Mouse (Mus musculus) liver, postnatal 0 days (tissue): ENCODE data around the gene Fibin. TPM values are rescaled to one million over a fixed set of nuclear protein-coding genes. Genes with fewer than 3 reads are reported as not detected.
A peak's percentile ranks its signal among the peaks of the same experiment; 100 is the strongest.

Experiments used
- ATAC-seq: fragments of 200-750 bp; cut with Nextera tagmentation; 2 replicates; pipeline ENCODE4 v1.8.0; 2017; ENCODE audit warnings: mild to moderate bottlenecking, moderate library complexity
- DNase-seq: peaks from one replicate; pipeline ENCODE4 v3.0.0-alpha.2; 2016
- H3K27ac ChIP-seq: fragments of 300-500 bp; sonication (generic); 2 replicates; pipeline ENCODE4 v1.5.1; 2014; ENCODE audit warnings: antibody characterized with exemption, moderate library complexity, mild to moderate bottlenecking, low read depth
- H3K27me3 ChIP-seq: fragments of 300-500 bp; sonication (generic); 2 replicates; pipeline ENCODE4 v1.6.1; 2014; ENCODE audit warnings: low read length, control low read depth, mixed read lengths; ENCODE audit not compliant: insufficient read depth
- H3K36me3 ChIP-seq: fragments of 300-500 bp; sonication (generic); replicated peaks from 2 replicates; pipeline ENCODE4 v1.6.1; 2014; ENCODE audit warnings: mild to moderate bottlenecking, control low read depth, low read length, moderate library complexity, mixed read lengths; ENCODE audit not compliant: insufficient read depth
- H3K4me1 ChIP-seq: fragments of 300-500 bp; sonication (generic); 2 replicates; pipeline ENCODE4 v1.6.1; 2014; ENCODE audit warnings: antibody characterized with exemption, mild to moderate bottlenecking, control low read depth; ENCODE audit not compliant: insufficient read depth
- H3K4me2 ChIP-seq: fragments of 300-500 bp; sonication (generic); 2 replicates; pipeline ENCODE4 v1.6.1; 2014; ENCODE audit warnings: low read depth, mild to moderate bottlenecking, low read length, moderate library complexity, mixed read lengths
- H3K4me3 ChIP-seq: fragments of 300-500 bp; sonication (generic); 2 replicates; pipeline ENCODE4 v1.5.1; 2014; ENCODE audit warnings: low read depth, low read length
- H3K9ac ChIP-seq: fragments of 300-500 bp; sonication (generic); replicated peaks from 2 replicates; pipeline ENCODE4 v1.6.1; 2014; ENCODE audit warnings: mild to moderate bottlenecking, moderate library complexity
- H3K9me3 ChIP-seq: fragments of 300-500 bp; sonication (generic); 2 replicates; pipeline ENCODE4 v1.6.1; 2016; ENCODE audit warnings: mild to moderate bottlenecking, control low read depth, low read length, mixed read lengths
- CTCF ChIP-seq: sonication (generic); IDR thresholded peaks from 2 replicates; pipeline ENCODE4 v1.5.1; 2016; ENCODE audit warnings: antibody characterized with exemption, low read depth
- EP300 ChIP-seq: IDR thresholded peaks from 2 replicates; pipeline ENCODE4 v1.6.1; 2016; ENCODE audit warnings: antibody characterized with exemption, low read depth, mild to moderate bottlenecking
- WGBS: fragments of 180-500 bp; shearing (Covaris S2); extraction: QIAGEN DNeasy Blood & Tissue Kit; methylation state at CpG from one replicate; pipeline ENCODE4 v1.1.7; 2014; ENCODE audit not compliant: insufficient replicate concordance; 5-methylcytosine and 5-hydroxymethylcytosine counted together
- polyA plus RNA-seq: library from polyadenylated mRNA; unstranded; fragments of >200 nt; fragmentation: Nextera tagmentation; extraction: Ambion mirVana; gene quantifications from 2 replicates; pipeline ENCODE4 v1.2.1, GENCODE M21; 2015

The Fibin gene
- polyA plus RNA-seq, result 0.36 and 0.64 TPM in 2 replicates

GRCm38 (mm10) chr2:110362432-110363283 lies at the start of gene Fibin:
Gene Fibin (minus strand): TSS chr2:110363183.
- H3K4me2 ChIP-seq, result peak within 1 kb of the TSS; percentile 68
- H3K9me3 ChIP-seq, result no peaks in the 10 kb centered on the region
- TF ChIP-seq CTCF (peak; percentile 28; the same call in 1 of the 2 replicates), EP300 (no peak)
- H3K9ac ChIP-seq, result peak within 1 kb of the TSS; percentile 16; the same call in 1 of the 2 replicates
- H3K27me3 ChIP-seq, result no peaks in the 10 kb centered on the region
- H3K4me3 ChIP-seq, result peak within 1 kb of the TSS; percentile 33
- H3K27ac ChIP-seq, result no peak within 1 kb of the TSS
- H3K36me3 ChIP-seq, result no peaks in the 10 kb centered on the region
- ATAC-seq, result peak; percentile 73
- H3K4me1 ChIP-seq, result no peaks in the 10 kb centered on the region
- 3% methylated on average over 33 of the region's 33 CpGs for WGBS
- DNase-seq, result peak; percentile 28

DNA sequence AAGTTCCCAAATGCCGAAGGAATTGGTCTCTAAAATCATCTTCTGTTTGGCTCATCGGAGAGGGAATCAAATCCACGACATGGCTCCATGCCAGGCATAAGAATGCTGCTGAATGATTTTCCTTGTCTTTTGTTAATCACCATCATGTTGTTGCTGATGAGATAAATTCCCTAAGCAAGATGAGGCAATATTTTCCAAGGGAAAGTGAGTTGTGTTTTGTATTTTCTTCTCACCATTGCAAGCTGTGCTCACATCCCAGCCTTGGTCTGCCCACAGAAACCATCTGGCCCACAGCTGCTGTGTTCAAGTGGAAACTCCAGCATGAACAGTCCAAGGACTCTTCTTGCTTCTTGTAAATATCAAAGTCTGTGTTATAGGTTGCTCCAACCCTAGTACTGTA lies 48.4 kb upstream of the Fibin start:
- H3K4me3 ChIP-seq, result no peak overlapping the region
- no peaks in the 10 kb centered on the region for H3K36me3 ChIP-seq
- TF ChIP-seq CTCF (no peak), EP300 (no peak)
- H3K4me2 ChIP-seq, result no peak overlapping the region
- ATAC-seq (no peak), DNase-seq (no peak)
- no peaks in the 10 kb centered on the region for H3K9me3 ChIP-seq
- no peaks in the 10 kb centered on the region for H3K4me1 ChIP-seq
- H3K9ac ChIP-seq, result no peak overlapping the region
- 82% methylated on average over 3 of the region's 3 CpGs for WGBS
- no peaks in the 10 kb centered on the region for H3K27me3 ChIP-seq
- no peak overlapping the region for H3K27ac ChIP-seq

DNA sequence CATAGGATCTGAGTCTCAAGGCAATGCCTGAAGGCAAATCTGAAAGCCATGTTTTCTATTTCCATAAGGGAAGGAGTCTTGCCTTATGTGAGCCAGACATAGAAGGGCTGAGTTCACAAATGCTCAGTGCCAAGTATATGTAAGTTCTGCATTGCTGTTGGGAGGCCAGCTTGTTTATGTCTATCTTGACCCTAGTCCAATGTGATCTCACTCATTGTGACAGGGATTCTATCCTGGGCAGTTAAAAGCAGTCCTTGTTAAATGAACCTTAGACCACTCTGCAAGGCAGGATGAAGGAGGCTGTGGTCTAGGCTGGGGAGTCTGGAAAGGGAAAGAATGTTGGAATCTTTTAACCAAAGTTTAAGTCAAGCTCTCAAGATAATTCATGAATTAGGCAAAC lies 45.8 kb upstream of the Fibin start:
- H3K4me3 ChIP-seq, result no peak overlapping the region
- H3K9ac ChIP-seq, result no peak overlapping the region
- H3K4me2 ChIP-seq, result no peak overlapping the region
- ATAC-seq (no peak), DNase-seq (no peak)
- H3K4me1 ChIP-seq, result no peaks in the 10 kb centered on the region
- no peak overlapping the region for H3K27ac ChIP-seq
- no peaks in the 10 kb centered on the region for H3K36me3 ChIP-seq
- no peaks in the 10 kb centered on the region for H3K27me3 ChIP-seq
- no peaks in the 10 kb centered on the region for H3K9me3 ChIP-seq
- TF ChIP-seq EP300, result no peak

GRCm38 (mm10) chr2:110392714-110393336 lies 29.8 kb upstream of the Fibin start:
- no peaks in the 10 kb centered on the region for H3K4me1 ChIP-seq
- H3K9ac ChIP-seq, result no peak overlapping the region
- DNase-seq, result no peak
- 64% methylated on average over 4 of the region's 4 CpGs for WGBS
- no peaks in the 10 kb centered on the region for H3K9me3 ChIP-seq
- no peak overlapping the region for H3K4me2 ChIP-seq
- no peak for ATAC-seq
- no peaks in the 10 kb centered on the region for H3K27me3 ChIP-seq
- no peak overlapping the region for H3K4me3 ChIP-seq
- no peak overlapping the region for H3K27ac ChIP-seq
- TF ChIP-seq EP300 (no peak), CTCF (no peak)
- no peaks in the 10 kb centered on the region for H3K36me3 ChIP-seq

DNA sequence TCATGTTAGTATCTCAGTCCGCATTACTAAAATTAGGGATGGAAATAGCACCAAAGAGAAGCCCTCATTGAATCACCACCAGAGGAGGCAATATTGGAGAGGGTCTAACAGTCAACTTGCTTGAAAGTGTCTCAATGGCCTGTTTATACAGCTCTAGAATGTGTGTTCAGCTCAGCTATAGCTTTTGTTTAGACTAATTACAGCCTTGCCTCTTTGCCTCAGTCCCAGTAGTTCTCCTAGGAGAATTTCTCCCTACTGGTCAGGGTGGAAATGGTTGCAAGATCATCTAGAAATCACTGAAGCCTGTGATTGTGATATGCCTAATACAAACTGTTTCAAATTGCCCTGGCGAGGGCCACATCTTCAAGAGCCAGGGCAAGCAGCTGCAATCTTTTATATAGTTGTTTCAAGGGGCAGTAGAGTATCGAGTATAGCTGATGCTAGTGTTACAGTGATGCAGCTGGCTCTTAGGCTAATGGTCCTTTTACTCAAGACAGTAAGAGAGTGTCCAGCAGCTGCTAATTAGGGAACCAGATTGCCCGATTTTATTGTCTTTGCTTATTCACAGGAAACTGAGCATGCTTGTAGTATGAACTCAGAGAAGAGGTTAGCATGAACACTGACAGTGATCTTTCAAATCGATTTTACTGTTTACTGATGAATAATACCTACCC lies 27.9 kb upstream of the Fibin start:
- H3K27me3 ChIP-seq, result no peaks in the 10 kb centered on the region
- no peak for ATAC-seq
- H3K9me3 ChIP-seq, result no peaks in the 10 kb centered on the region
- no peak overlapping the region for H3K9ac ChIP-seq
- no peak overlapping the region for H3K27ac ChIP-seq
- no peaks in the 10 kb centered on the region for H3K36me3 ChIP-seq
- TF ChIP-seq CTCF (no peak), EP300 (no peak)
- no peaks in the 10 kb centered on the region for H3K4me1 ChIP-seq
- no peak overlapping the region for H3K4me3 ChIP-seq
- no peak overlapping the region for H3K4me2 ChIP-seq
- DNase-seq, result no peak
- WGBS, result 58% methylated on average over 5 of the region's 5 CpGs

GRCm38 (mm10) chr2:110379811-110380210 lies 16.8 kb upstream of the Fibin start:
- ATAC-seq (no peak), DNase-seq (no peak)
- no peaks in the 10 kb centered on the region for H3K9me3 ChIP-seq
- H3K36me3 ChIP-seq, result no peaks in the 10 kb centered on the region
- no peak overlapping the region for H3K9ac ChIP-seq
- H3K4me3 ChIP-seq, result no peak overlapping the region
- no peaks in the 10 kb centered on the region for H3K27me3 ChIP-seq
- TF ChIP-seq CTCF, result no peak
- TF ChIP-seq EP300, result no peak
- no peak overlapping the region for H3K4me2 ChIP-seq
- no peaks in the 10 kb centered on the region for H3K4me1 ChIP-seq
- 67% methylated on average over 2 of the region's 2 CpGs for WGBS
- no peak overlapping the region for H3K27ac ChIP-seq
